Mouse (Mus musculus): ENCODE measurements around the gene Aldh3b2. TPM values are rescaled to one million over a fixed set of nuclear protein-coding genes. Genes with fewer than 3 reads are reported as not detected.
A peak's percentile ranks its signal among the peaks of the same experiment; 100 is the strongest.
"Not testable (repeated sequence)": the region's sequence is repeated elsewhere in the genome, so short reads cannot be mapped to it uniquely, and the experiment has no call there.

Gene Aldh3b2
- polyA plus RNA-seq, 1 experiment, result 135 TPM

GRCm38 (mm10) chr19:3947813-3948212 is 24.3 kb upstream of the Aldh3b2 start:
- DNase-seq (ENCODE audit: low spot score), result no peak

DNA sequence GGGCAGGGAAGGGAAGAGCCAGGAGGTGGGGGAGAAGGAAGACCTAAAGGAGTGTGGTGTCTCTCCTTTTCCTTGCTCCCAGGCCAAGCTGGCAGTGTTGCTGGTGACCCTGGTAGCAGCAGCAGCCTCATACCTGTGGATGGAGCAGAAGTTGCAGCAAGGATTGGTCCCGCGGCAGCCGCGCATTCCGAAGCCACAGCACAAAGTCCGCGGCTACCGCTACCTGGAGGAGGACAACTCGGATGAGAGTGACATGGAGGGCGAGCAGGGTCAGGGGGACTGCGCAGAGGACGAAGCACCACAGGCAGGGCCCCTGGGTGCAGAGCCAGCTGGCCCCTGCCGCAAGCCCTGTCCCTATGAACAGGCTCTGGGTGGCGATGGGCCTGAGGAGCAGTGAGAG is 23.6 kb upstream of the Aldh3b2 start:
- DNase-seq (ENCODE audit: low spot score), result no peak

DNA sequence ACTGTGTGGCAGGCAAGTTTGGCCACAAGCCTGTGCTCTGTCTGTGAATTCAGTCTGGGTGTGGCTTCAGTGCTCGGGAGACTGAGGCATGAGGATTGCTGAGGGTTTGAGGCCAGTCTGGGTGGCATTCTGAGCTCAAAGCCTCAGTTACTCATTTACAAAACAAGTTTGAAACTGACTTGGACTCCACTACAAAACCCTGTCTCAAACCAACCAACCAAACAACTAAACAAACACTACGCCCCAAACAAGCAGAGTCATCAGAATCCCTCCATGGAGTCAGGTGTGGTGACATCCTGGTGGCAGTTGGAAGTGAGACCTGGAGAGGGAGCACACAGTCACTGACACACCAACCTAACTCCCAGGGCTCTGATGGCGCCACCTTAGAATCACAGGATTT is 21.8 kb upstream of the Aldh3b2 start:
- no peak for DNase-seq (ENCODE audit: low spot score)

- no peak for DNase-seq (ENCODE audit: low spot score)
Measured at GRCm38 (mm10) chr19:3951461-3951860, 20.7 kb upstream of the Aldh3b2 start.

- DNase-seq (ENCODE audit: low spot score), result no peak
Measured at GRCm38 (mm10) chr19:3952099-3952498, 20.0 kb upstream of the Aldh3b2 start.

DNA sequence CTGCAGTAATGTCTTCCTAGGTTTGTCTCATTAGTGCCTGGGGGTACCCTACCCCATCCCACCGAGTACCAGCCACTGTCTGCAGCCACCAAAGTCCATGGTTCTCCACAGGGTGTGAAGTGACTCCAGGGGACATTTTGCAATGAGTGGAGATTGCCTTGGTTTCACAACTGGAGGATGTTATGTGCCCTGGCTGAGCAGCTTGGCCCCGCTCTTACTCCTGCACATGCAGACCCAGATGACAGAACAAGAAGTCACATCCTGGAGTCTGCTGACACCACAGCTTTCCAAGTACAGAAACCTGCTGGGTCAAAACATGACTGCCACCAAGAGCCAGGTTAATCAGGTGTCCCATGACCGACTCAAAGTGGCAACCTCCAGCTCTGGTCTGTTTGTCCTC is 17.1 kb upstream of the Aldh3b2 start:
- no peak for DNase-seq (ENCODE audit: low spot score)

GRCm38 (mm10) chr19:3955804-3956203 is 16.3 kb upstream of the Aldh3b2 start:
- DNase-seq (ENCODE audit: low spot score), result no peak

- not testable (repeated sequence) for DNase-seq (ENCODE audit: low spot score)
Measured at GRCm38 (mm10) chr19:3957296-3958036, 14.7 kb upstream of the Aldh3b2 start.

- no peak for DNase-seq (ENCODE audit: low spot score)
Measured at GRCm38 (mm10) chr19:3958470-3958869, 13.7 kb upstream of the Aldh3b2 start, which contains the start of gene Aldh3b3. TSS of gene Aldh3b3 (plus strand) at chr19:3958645.

DNA sequence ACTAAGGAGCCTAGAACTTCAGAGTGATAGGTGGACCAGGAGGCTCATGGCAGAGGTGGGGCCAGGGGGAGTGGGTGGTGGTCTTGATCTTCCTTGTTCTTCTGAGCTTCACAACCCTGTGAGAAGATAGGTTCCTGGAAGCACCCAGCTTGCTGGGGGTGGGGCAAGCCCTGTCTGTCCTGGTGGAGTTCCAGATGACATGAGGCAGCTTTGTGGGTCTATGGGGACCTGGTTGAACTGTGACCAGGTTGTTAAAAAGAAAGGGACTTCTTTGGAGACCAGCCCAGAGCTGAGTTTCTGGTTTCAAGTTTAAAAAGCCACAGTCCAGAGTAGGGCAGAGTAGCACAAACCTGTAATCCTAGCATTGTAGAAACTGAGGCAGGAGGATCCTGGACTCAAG is 13.1 kb upstream of the Aldh3b2 start:
- DNase-seq (ENCODE audit: low spot score), result no peak

GRCm38 (mm10) chr19:3960211-3960610 is 11.9 kb upstream of the Aldh3b2 start:
- no peak for DNase-seq (ENCODE audit: low spot score)

DNA sequence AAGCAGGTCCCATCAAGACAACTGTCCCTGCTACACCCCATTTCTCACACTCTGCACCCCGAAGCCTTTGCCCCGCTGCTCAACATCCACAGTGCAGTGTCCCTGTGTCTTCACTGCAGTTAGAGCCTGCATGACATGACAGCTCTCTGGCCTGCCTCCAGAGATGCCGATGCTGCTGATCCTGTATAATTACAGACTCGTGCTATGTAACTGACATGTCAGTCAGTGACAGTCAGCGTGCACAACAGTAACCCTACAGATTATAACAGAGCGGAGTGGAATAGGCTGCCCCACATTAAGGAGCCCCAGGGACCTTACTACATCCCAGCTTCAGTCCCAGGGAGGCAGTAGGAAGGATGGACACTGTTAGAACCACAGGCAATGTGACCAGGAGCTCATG is 10.3 kb upstream of the Aldh3b2 start:
- not testable (repeated sequence) for DNase-seq (ENCODE audit: low spot score)

DNA sequence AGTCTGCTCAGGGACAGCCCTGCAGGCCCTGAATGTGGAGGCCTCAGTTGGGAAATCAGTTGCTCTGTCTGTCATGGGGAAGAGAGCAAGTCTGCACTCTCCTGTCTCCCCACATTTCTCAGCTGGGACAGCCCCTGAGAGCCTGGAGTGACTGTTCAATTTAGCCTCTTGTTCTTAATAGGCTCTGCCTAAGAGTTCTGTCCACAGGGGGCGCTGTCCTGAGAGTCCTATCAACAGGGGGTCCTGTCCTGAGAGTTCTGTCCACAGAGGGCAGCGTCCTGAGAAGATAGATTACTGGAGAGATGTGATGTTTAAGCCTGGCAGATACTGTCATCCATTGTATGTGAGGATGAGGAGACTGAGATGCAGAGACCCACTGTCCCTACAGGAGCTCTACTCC is 9.7 kb upstream of the Aldh3b2 start:
- DNase-seq (ENCODE audit: low spot score), result no peak

GRCm38 (mm10) chr19:3964030-3964429 is 8.1 kb upstream of the Aldh3b2 start:
- no peak for DNase-seq (ENCODE audit: low spot score)

DNA sequence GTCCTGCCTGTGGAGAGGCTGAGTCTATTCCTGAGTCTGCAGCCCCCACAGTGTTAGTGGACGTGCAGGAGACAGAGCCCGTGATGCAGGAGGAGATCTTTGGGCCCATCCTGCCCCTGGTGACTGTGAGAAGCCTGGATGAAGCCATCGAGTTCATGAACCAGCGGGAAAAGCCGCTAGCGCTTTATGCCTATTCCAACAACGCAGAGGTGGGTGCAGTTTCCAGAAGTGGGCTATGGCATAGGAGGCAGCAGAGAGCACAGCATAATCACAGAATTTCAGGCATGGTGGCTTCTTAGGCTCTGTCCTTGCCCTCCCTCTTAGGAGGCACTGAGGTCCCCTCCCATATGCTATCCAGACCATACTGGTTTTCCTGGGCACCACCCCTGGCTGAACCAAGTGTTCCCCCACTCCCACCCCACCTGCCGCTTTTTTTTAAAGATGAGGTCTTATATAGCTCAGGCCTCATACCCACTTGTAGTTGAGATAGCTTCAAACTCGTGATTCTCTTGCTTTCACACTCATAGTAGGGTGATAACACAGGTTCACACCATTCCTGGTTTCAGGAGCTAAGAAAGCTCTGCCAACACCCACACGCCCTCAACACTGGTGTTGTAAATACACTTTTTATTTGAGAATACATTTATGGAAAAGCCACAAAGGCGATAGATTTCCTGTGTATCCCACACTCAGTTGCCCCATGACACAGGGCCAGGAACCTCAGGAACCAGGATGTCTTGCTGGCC is 5.6 kb upstream of the Aldh3b2 start:
- DNase-seq (ENCODE audit: low spot score), result no peak

- no peak for DNase-seq (ENCODE audit: low spot score)
Measured at GRCm38 (mm10) chr19:3967258-3967657, 4.9 kb upstream of the Aldh3b2 start.

DNA sequence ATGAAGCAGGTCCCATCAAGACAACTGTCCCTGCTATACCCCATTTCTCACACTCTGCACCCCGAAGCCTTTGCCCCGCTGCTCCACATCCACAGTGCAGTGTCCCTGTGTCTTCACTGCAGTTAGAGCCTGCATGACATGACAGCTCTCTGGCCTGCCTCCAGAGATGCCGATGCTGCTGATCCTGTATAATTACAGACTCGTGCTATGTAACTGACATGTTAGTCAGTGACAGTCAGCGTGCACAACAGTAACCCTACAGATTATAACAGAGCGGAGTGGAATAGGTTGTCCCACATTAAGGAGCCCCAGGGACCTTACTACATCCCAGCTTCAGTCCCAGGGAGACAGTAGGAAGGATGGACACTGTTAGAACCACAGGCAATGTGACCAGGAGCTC is 2.5 kb downstream of the Aldh3b2 start:
- not testable (repeated sequence) for DNase-seq (ENCODE audit: low spot score)

- DNase-seq (ENCODE audit: low spot score), result no peak
Measured at GRCm38 (mm10) chr19:3975866-3976265, 3.7 kb downstream of the Aldh3b2 start.

DNA sequence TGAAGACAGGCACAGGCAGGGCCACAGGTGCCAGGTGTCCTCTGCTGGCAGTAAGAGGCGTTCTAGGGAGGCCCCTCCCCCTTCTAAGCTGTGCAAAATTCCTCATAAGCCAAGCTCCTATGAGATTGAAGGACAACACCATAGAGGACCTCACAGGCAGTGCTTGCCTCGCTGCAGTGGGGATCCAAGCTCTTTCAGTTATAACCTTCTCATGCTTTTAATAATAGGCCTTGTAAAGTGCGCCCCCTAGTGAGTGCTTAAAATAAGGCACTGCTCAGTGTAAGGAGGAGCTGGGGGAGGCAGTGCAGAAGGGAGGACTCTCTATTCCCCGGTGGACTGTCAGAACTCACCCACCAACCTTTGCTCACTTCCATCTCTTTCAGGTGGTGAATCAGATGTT is 8.2 kb downstream of the Aldh3b2 start:
- DNase-seq (ENCODE audit: low spot score), result no peak

GRCm38 (mm10) chr19:3980917-3981316 is 8.8 kb downstream of the Aldh3b2 start:
- no peak for DNase-seq (ENCODE audit: low spot score)

DNA sequence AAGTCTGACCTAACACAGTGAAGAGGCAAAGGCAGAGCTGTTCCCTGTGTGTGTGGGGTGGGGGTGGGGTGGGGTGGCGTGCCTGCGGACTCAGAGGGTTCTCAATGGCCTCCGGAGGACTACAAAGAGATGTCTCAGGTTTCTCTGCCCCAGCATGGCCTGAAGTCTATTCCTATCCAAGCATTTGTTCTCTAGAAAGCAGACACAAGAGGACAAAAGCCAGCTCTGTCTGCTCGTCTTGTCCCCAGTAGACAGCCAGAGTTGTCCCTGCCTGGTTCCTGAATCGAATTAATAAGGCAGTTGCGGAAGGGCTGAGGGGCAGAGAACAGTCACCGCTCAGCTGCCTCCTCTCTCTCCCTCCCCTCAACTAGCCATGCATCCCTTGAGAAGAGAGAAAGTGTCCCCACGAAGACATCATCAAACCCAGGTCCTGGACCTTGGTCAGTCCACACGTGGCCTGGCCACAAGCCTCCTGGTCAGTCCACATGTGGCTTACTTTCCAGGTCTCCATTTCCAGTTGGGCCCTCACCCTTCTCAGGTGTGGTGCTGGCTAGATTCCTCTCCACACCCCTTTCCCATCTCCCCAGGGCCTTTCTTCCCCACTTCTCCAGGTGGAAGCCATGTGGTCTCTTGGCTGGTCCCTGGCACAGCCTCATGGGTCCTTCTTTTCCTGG is 11.5 kb downstream of the Aldh3b2 start:
- DNase-seq (ENCODE audit: low spot score), result no peak

DNA sequence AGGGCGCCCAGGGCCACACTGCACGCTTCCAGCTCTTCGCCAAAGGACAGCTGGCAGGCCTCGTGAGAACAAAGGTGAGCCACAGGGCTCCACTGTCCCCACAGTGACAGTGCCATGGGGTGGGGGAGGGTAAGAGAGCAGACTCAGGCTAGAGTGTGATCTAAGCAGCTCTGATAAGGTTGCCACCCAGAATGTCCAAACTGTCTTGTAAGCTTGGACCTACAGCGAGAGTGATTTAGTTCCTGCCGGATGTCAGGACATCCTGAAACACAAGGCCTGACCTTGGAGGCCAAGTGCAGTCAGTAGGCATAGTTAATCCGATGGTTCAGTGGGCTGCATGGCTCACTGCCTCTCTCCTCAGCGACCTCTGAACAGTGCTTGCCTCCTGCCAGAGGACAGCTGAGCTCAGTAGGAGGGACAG is 13.1 kb downstream of the Aldh3b2 start:
- no peak for DNase-seq (ENCODE audit: low spot score)

DNA sequence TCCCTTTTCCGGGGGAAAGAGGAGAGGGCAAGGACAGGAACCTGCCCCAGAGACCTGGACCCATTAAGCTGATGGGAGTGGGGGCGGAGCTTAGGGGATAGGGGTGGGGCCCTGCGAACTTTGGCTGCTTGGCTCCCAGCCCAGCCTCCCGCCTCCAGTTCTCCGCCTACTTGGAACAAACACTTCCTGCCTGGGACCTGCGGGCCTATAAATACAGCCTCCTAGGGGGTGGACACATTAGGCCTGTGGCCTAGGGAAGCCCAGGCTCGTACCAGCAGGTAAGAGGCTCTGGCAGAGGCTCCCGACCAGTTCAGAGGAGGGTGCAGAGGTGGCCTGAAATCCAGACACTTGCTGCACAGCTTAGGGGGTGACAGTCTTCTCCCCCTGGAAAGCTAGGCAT is 14.2 kb downstream of the Aldh3b2 start, which contains the start of gene Acy3:
Gene Acy3 (plus strand): TSS at position 237 of the 400 bp plus-strand sequence.
- DNase-seq (ENCODE audit: low spot score), result peak; percentile 48

All from urinary bladder, adult 2 months (tissue).